Mouse (Mus musculus): ENCODE measurements at regions not wholly inside any gene's neighbourhood (a gene's known extent, or its start where the extent isn't known, plus 50 kb on each side); places are given as distances from the start of the nearest gene placed in this dataset.
A peak's percentile ranks its signal among the peaks of the same experiment; 100 is the strongest.

GRCm38 (mm10) chr4:153742241-153742640 is 214.8 kb upstream of the A430005L14Rik start:
- H3K4me3 ChIP-seq, result no peak overlapping the region
- 84% methylated on average over 10 of the region's 10 CpGs for WGBS
- no peak overlapping the region for H3K27ac ChIP-seq
- H3K36me3 ChIP-seq (ENCODE audit: control insufficient read depth, insufficient read depth, low read length), result no peaks in the 10 kb centered on the region
- no peaks in the 10 kb centered on the region for H3K27me3 ChIP-seq (ENCODE audit: control insufficient read depth, insufficient read depth, low read length)
- intact Hi-C loops (cut with DNase I), result no loop called here
- no peak for TF ChIP-seq EP300 (IDR thresholded peaks at IDR 0.05; ENCODE audit: insufficient read depth, low read depth, low read length)
- TF ChIP-seq CTCF (IDR thresholded peaks at IDR 0.05), result no peak
- no peak for TF ChIP-seq POLR2A (IDR thresholded peaks at IDR 0.05; ENCODE audit: insufficient read depth, low read depth, low read length)
- H3K79me2 ChIP-seq (replicated peaks; ENCODE audit: control insufficient read depth, insufficient read depth, low read length), result no peaks in the 10 kb centered on the region
- DNase-seq, result no peak
- no peaks in the 10 kb centered on the region for H3K4me1 ChIP-seq (ENCODE audit: control insufficient read depth, insufficient read depth, low read length)
- no peak overlapping the region for H3K9ac ChIP-seq (ENCODE audit: low read depth, low read length)

- no peaks in the 10 kb centered on the region for H3K36me3 ChIP-seq (ENCODE audit: control insufficient read depth, insufficient read depth, low read length)
- no peaks in the 10 kb centered on the region for H3K79me2 ChIP-seq (replicated peaks; ENCODE audit: control insufficient read depth, insufficient read depth, low read length)
- no peak overlapping the region for H3K9ac ChIP-seq (ENCODE audit: low read depth, low read length)
- H3K4me1 ChIP-seq (ENCODE audit: control insufficient read depth, insufficient read depth, low read length), result no peaks in the 10 kb centered on the region
- WGBS, result 75% methylated on average over 6 of the region's 6 CpGs
- H3K4me3 ChIP-seq, result no peak overlapping the region
- no peak for TF ChIP-seq EP300 (IDR thresholded peaks at IDR 0.05; ENCODE audit: insufficient read depth, low read depth, low read length)
- TF ChIP-seq POLR2A (IDR thresholded peaks at IDR 0.05; ENCODE audit: insufficient read depth, low read depth, low read length), result no peak
- no peak for TF ChIP-seq CTCF (IDR thresholded peaks at IDR 0.05)
- DNase-seq, result no peak
- no peaks in the 10 kb centered on the region for H3K27me3 ChIP-seq (ENCODE audit: control insufficient read depth, insufficient read depth, low read length)
- no peak overlapping the region for H3K27ac ChIP-seq
- intact Hi-C loops (cut with DNase I), result no loop called here
Measured at GRCm38 (mm10) chr4:153752791-153753190, 204.2 kb upstream of the A430005L14Rik start.

- WGBS, result 75% methylated on average over 6 of the region's 6 CpGs
- H3K27me3 ChIP-seq (ENCODE audit: control insufficient read depth, insufficient read depth, low read length), result no peaks in the 10 kb centered on the region
- H3K9ac ChIP-seq (ENCODE audit: low read depth, low read length), result no peak overlapping the region
- H3K27ac ChIP-seq, result no peak overlapping the region
- no peaks in the 10 kb centered on the region for H3K36me3 ChIP-seq (ENCODE audit: control insufficient read depth, insufficient read depth, low read length)
- intact Hi-C loops (cut with DNase I), result no loop called here
- DNase-seq, result no peak
- no peaks in the 10 kb centered on the region for H3K4me1 ChIP-seq (ENCODE audit: control insufficient read depth, insufficient read depth, low read length)
- no peaks in the 10 kb centered on the region for H3K79me2 ChIP-seq (replicated peaks; ENCODE audit: control insufficient read depth, insufficient read depth, low read length)
- no peak for TF ChIP-seq EP300 (IDR thresholded peaks at IDR 0.05; ENCODE audit: insufficient read depth, low read depth, low read length)
- TF ChIP-seq POLR2A (IDR thresholded peaks at IDR 0.05; ENCODE audit: insufficient read depth, low read depth, low read length), result no peak
- TF ChIP-seq CTCF (IDR thresholded peaks at IDR 0.05), result no peak
- H3K4me3 ChIP-seq, result no peak overlapping the region
Measured at GRCm38 (mm10) chr4:153758323-153758722, 198.7 kb upstream of the A430005L14Rik start.

GRCm38 (mm10) chr4:153758781-153759180 is 198.3 kb upstream of the A430005L14Rik start:
- WGBS, result 60% methylated on average over 8 of the region's 8 CpGs
- no peaks in the 10 kb centered on the region for H3K4me1 ChIP-seq (ENCODE audit: control insufficient read depth, insufficient read depth, low read length)
- TF ChIP-seq POLR2A (IDR thresholded peaks at IDR 0.05; ENCODE audit: insufficient read depth, low read depth, low read length) (no peak), EP300 (IDR thresholded peaks at IDR 0.05; ENCODE audit: insufficient read depth, low read depth, low read length) (no peak)
- H3K79me2 ChIP-seq (replicated peaks; ENCODE audit: control insufficient read depth, insufficient read depth, low read length), result no peaks in the 10 kb centered on the region
- no peak overlapping the region for H3K4me3 ChIP-seq
- intact Hi-C loops (cut with DNase I), result no loop called here
- peak; percentile 22 to 27 for DNase-seq
- no peaks in the 10 kb centered on the region for H3K27me3 ChIP-seq (ENCODE audit: control insufficient read depth, insufficient read depth, low read length)
- no peak overlapping the region for H3K9ac ChIP-seq (ENCODE audit: low read depth, low read length)
- no peaks in the 10 kb centered on the region for H3K36me3 ChIP-seq (ENCODE audit: control insufficient read depth, insufficient read depth, low read length)
- no peak overlapping the region for H3K27ac ChIP-seq

- intact Hi-C loops (cut with DNase I), result no loop called here
- H3K4me3 ChIP-seq, result no peak overlapping the region
- no peak for DNase-seq
- H3K27me3 ChIP-seq (ENCODE audit: control insufficient read depth, insufficient read depth, low read length), result no peaks in the 10 kb centered on the region
- TF ChIP-seq CTCF (IDR thresholded peaks at IDR 0.05), result peak; percentile 27
- TF ChIP-seq POLR2A (IDR thresholded peaks at IDR 0.05; ENCODE audit: insufficient read depth, low read depth, low read length), result no peak
- no peak for TF ChIP-seq EP300 (IDR thresholded peaks at IDR 0.05; ENCODE audit: insufficient read depth, low read depth, low read length)
- no peaks in the 10 kb centered on the region for H3K79me2 ChIP-seq (replicated peaks; ENCODE audit: control insufficient read depth, insufficient read depth, low read length)
- H3K27ac ChIP-seq, result no peak overlapping the region
- 83% methylated on average over 4 of the region's 4 CpGs for WGBS
- no peaks in the 10 kb centered on the region for H3K36me3 ChIP-seq (ENCODE audit: control insufficient read depth, insufficient read depth, low read length)
- H3K4me1 ChIP-seq (ENCODE audit: control insufficient read depth, insufficient read depth, low read length), result no peaks in the 10 kb centered on the region
- H3K9ac ChIP-seq (ENCODE audit: low read depth, low read length), result no peak overlapping the region
Measured at GRCm38 (mm10) chr4:153760934-153761333, 196.1 kb upstream of the A430005L14Rik start.

GRCm38 (mm10) chr4:153763413-153763812 is 193.6 kb upstream of the A430005L14Rik start:
- 82% methylated on average over 10 of the region's 10 CpGs for WGBS
- Histone ChIP-seq H3K27me3 (ENCODE audit: control insufficient read depth, insufficient read depth, low read length) (no peaks in the 10 kb centered on the region), H3K4me1 (ENCODE audit: control insufficient read depth, insufficient read depth, low read length) (no peaks in the 10 kb centered on the region), H3K27ac (no peak overlapping the region), H3K79me2 (replicated peaks; ENCODE audit: control insufficient read depth, insufficient read depth, low read length) (no peaks in the 10 kb centered on the region), H3K9ac (ENCODE audit: low read depth, low read length) (no peak overlapping the region), H3K4me3 (no peak overlapping the region), H3K36me3 (ENCODE audit: control insufficient read depth, insufficient read depth, low read length) (no peaks in the 10 kb centered on the region)
- TF ChIP-seq EP300 (IDR thresholded peaks at IDR 0.05; ENCODE audit: insufficient read depth, low read depth, low read length), result no peak
- TF ChIP-seq POLR2A (IDR thresholded peaks at IDR 0.05; ENCODE audit: insufficient read depth, low read depth, low read length), result no peak
- TF ChIP-seq CTCF (IDR thresholded peaks at IDR 0.05), result no peak
- intact Hi-C loops (cut with DNase I), result no loop called here
- DNase-seq, result no peak
